Mouse (Mus musculus) adrenal gland, postnatal 10 days (tissue): ENCODE measurements around the gene Olfr1024. TPM values are rescaled to one million over a fixed set of nuclear protein-coding genes. Genes with fewer than 3 reads are reported as not detected.

ENCODE experiments used
- DNase-seq: peaks from one replicate; pipeline ENCODE4 v3.0.0; 2021; ENCODE audit warnings: mixed read lengths
- long read RNA-seq, 2 experiments: library from polyadenylated mRNA; stranded (forward); transcript quantifications; one replicate each; pipeline ENCODE4 v2.0.0; 2021
- total RNA-seq, 2 experiments: library from RNA; stranded (reverse); gene quantifications; 2 replicates each; pipeline ENCODE4 v1.2.3; 2021

Olfr1024 gene
- not detected for total RNA-seq
- long read RNA-seq, experiment 1: 0 reads
- long read RNA-seq, experiment 2: 0 reads

DNA sequence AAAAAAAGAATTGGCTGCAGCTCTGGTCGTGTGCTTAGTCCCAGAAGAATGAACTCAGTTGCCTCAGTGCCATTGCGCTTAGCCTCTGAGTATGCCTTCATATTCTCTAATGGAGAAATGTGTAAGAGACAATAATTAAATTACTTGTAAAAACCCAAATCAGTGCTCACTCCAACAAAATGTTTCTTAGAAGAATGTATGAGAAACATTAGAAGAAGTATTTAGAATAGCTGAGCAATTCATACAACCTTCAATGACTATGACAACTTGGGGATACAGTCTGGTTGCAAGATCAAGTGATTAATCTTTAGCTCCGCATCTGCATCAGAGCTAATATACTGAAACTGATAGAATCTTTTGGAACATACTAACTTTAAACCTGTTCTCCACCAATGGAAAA, at the start of gene Olfr1024:
Gene Olfr1024 (minus strand): TSS at position 101 of the 400 bp plus-strand sequence.
- DNase-seq: no peak

- DNase-seq: no peak
Measured at GRCm38 (mm10) chr2:85950137-85950536, 45.3 kb upstream of the Olfr1024 start, which contains the start of gene Olfr1028. TSS of gene Olfr1028 (plus strand) at chr2:85950437.

DNA sequence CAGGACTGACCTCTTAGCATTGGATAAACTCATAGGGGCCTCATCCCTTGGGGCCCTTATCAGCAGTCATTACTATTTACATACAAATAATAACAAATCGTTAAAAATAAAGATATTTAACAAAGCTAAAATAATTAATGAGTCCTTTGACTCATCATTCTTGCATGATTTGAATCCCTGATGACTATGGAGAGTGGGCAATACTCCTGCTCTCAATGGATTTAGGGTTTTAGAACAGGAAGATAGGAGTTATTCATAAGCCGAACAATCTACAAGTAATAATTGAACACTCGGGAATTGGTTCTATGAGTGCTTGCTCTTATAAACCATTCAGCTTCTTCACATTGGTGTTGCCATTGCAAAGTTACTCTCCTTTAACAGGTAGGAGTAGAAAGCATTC, 16.4 kb upstream of the Olfr1024 start, which contains the start of gene Olfr1026:
Gene Olfr1026 (plus strand): TSS at position 301 of the 400 bp plus-strand sequence.
- no peak for DNase-seq

GRCm38 (mm10) chr2:85914893-85915292, 10.0 kb upstream of the Olfr1024 start, which contains the start of gene Olfr1025-ps1:
TSS of gene Olfr1025-ps1 (plus strand) at chr2:85915193.
- DNase-seq: no peak

- DNase-seq: no peak
Measured at GRCm38 (mm10) chr2:85913197-85913596, 8.3 kb upstream of the Olfr1024 start.

DNA sequence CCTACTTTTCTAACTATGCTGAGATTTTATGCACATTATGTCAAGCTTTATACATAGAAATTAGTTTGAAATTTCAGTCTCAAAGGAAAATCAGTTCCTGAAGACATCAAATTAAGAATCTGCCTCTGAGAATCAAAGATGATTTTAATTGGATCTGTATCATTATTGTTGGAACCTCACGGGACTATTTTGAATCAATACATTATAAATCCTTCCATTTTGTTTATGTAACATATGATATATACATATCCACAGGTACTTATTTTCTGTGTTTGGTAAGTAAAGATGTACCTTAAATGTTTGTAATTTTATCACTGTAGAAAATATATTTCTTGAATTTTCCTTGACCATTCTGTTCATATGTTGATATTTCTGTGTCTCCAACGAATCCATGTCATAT, 19.5 kb downstream of the Olfr1024 start, which contains the start of gene Olfr1023:
Gene Olfr1023 (plus strand): TSS at position 301 of the 400 bp plus-strand sequence.
- DNase-seq: no peak

DNA sequence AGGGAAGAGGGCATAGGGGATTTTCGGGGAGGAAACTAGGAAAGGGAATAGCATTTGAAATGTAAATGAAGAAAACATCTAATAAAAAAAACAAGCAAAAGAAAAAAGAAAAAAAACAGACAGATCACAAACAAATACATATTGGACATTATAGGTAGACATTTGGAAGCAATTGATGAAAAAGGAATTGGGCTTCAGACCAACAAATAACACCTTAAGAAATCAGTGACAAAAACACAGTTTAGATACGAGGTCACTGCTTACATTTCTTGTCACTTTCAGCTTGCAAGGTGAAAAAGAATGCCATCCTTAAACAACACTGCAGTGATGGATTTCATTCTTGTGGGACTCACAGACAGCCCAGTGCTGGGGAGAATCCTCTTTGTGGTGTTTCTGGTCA, 36.6 kb downstream of the Olfr1024 start, which contains the start of gene Olfr1022:
Gene Olfr1022 (plus strand): TSS at position 301 of the 400 bp plus-strand sequence.
- no peak for DNase-seq

Other genes starting within 250 kb of the Olfr1024 start
- not detected for gene Olfr154, start 240.6 kb downstream of the Olfr1024 start, total RNA-seq
- gene Olfr1006, start 226.3 kb downstream of the Olfr1024 start, total RNA-seq: not detected
- gene Olfr1008, start 215.6 kb downstream of the Olfr1024 start, total RNA-seq: not detected
- gene Olfr1009, start 189.6 kb downstream of the Olfr1024 start, total RNA-seq: under 1 TPM in 1 of 2 experiments, not detected in 1; 0.24 TPM
- not detected for gene Olfr1012, start 142.3 kb downstream of the Olfr1024 start, total RNA-seq
- under 1 TPM; 0.12 to 0.15 TPM for gene Olfr1013, start 138.0 kb downstream of the Olfr1024 start, total RNA-seq
- not detected for gene Olfr1014, start 132.3 kb downstream of the Olfr1024 start, total RNA-seq
- not detected for gene Olfr1015, start 123.0 kb downstream of the Olfr1024 start, total RNA-seq
- not detected for gene Olfr1016, start 102.5 kb downstream of the Olfr1024 start, total RNA-seq
- gene Olfr1018, start 86.6 kb downstream of the Olfr1024 start, total RNA-seq: not detected
- not detected for gene Olfr1019, start 59.6 kb downstream of the Olfr1024 start, total RNA-seq
- gene Olfr1020, start 58.0 kb downstream of the Olfr1024 start, total RNA-seq: not detected
- not detected for gene Olfr1022, start 36.5 kb downstream of the Olfr1024 start, total RNA-seq
- not detected for gene Olfr1023, start 19.4 kb downstream of the Olfr1024 start, total RNA-seq
- gene Olfr1025-ps1, start 10.1 kb upstream of the Olfr1024 start, total RNA-seq: not detected
- not detected for gene Olfr1026, start 16.5 kb upstream of the Olfr1024 start, total RNA-seq
- gene Olfr1028, start 45.4 kb upstream of the Olfr1024 start, total RNA-seq: not detected
- not detected for gene Olfr1029, start 68.8 kb upstream of the Olfr1024 start, total RNA-seq
- not detected for gene Olfr1030, start 74.2 kb upstream of the Olfr1024 start, total RNA-seq
- not detected for gene Olfr1031, start 85.3 kb upstream of the Olfr1024 start, total RNA-seq
- gene Olfr1032, start 100.5 kb upstream of the Olfr1024 start, total RNA-seq: not detected
- gene Olfr1033, start 115.6 kb upstream of the Olfr1024 start, total RNA-seq: 1 to 10 TPM; 2.8 to 3.9 TPM
- gene Olfr1034, start 140.8 kb upstream of the Olfr1024 start, total RNA-seq: under 1 TPM; 0.12 to 0.15 TPM
- not detected for gene Olfr1036, start 168.9 kb upstream of the Olfr1024 start, total RNA-seq
- not detected for gene Olfr1037, start 182.3 kb upstream of the Olfr1024 start, total RNA-seq
- not detected for gene Olfr1039, start 230.9 kb upstream of the Olfr1024 start, total RNA-seq
- not detected for gene Olfr1040, start 241.7 kb upstream of the Olfr1024 start, total RNA-seq